Mouse (Mus musculus) megakaryocyte, embryonic 14.5 days (primary cell): ENCODE results near the gene Ect2.

Source experiments
- FLI1 ChIP-seq: IDR thresholded peaks from 2 replicates; pipeline ENCODE4 v1.6.1; 2012; ENCODE audit warnings: low read length, inconsistent platforms, mixed read lengths
- GATA1 ChIP-seq: IDR thresholded peaks from 3 replicates; pipeline ENCODE4 v1.6.1; 2012; ENCODE audit warnings: mixed read lengths, low read length, inconsistent platforms, borderline replicate concordance

DNA sequence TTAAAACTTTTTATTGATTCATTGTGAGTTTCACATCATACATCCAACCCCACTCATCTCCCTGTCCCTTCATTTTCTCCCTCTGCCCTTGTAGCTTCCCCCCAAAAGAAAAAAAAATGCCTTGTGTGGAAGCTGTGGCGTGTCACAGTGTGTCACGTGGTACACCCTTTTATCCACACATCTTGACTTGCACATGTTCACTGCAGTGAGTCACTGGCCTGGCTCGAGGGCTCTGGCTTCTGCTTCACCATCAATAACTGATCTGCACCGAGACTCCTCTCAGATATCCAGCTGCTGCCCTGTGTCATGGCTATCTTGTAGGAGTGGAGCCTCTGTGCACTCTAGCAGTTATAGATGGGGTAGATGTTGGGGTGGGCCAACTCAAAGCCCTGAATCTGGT is 41.5 kb upstream of the Ect2 start:
- TF ChIP-seq GATA1 (no peak), FLI1 (no peak)
